Mouse (Mus musculus): ENCODE measurements at regions not wholly inside any gene's neighbourhood (a gene's known extent, or its start where the extent isn't known, plus 50 kb on each side); places are given as distances from the start of the nearest gene placed in this dataset.

DNA sequence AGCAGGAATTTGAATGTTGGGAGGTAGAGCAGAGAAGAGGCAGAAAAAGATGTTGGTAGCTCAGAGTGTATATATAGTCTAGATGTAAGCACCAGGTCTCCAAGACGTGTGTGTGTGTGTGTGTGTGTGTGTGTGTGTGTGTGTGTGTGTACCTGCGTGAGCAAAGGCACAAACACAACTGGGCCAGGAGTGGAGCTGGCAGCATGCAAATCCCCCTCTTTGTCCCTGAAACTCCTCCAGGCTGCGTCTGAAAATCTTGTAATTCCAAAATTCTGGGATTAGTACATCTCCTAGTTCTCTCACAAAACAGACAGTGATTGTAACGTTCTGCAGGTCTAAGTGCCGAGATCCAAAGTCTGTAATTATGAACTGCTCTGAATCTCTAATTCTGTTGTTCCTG, 137.8 kb upstream of the Gm12830 start:
- no peak for TF ChIP-seq MAFK (IDR thresholded peaks at IDR 0.05; ENCODE audit: borderline replicate concordance, low read depth, low read length)
- no peak for TF ChIP-seq HCFC1 (IDR thresholded peaks at IDR 0.05; ENCODE audit: low read depth, low read length)
- no peak for TF ChIP-seq POLR2A (IDR thresholded peaks at IDR 0.05; ENCODE audit: control insufficient read depth in 1 of 2, insufficient read depth in 1 of 2, low read depth in 1 of 2, low read length in 2 of 2, poor library complexity in 1 of 2)
- TF ChIP-seq CTCF (IDR thresholded peaks at IDR 0.05 in 2 of 3, conservative IDR thresholded peaks at IDR 0.05 in 1 of 3; ENCODE audit: control insufficient read depth in 1 of 3, insufficient read depth in 1 of 3, low read depth in 2 of 3, low read length in 3 of 3, poor library complexity in 1 of 3, severe bottlenecking in 1 of 3) = no peak
- TF ChIP-seq POLR2AphosphoS2 (IDR thresholded peaks at IDR 0.05; ENCODE audit: low read length) = no peak
- no peak for TF ChIP-seq RAD21 (IDR thresholded peaks at IDR 0.05; ENCODE audit: low read depth, low read length)
- TF ChIP-seq USF1 (IDR thresholded peaks at IDR 0.05; ENCODE audit: low read depth, low read length) = no peak
- TF ChIP-seq NELFE (IDR thresholded peaks at IDR 0.05; ENCODE audit: low read depth, low read length) = no peak
- no peak for TF ChIP-seq JUND (IDR thresholded peaks at IDR 0.05; ENCODE audit: low read depth, low read length)
- no peak for TF ChIP-seq GATA1 (IDR thresholded peaks at IDR 0.05; ENCODE audit: low read depth, low read length)

All from MEL (cell line).